Mouse (Mus musculus): ENCODE measurements at regions not wholly inside any gene's neighbourhood (a gene's known extent, or its start where the extent isn't known, plus 50 kb on each side); places are given as distances from the start of the nearest gene placed in this dataset.

GRCm38 (mm10) chr12:106673232-106673766, 663.3 kb downstream of the Vrk1 start:
- H3K79me2 ChIP-seq (ENCODE audit: control insufficient read depth, insufficient read depth, low read length, poor library complexity) = no peaks in the 10 kb centered on the region
- H3K9me3 ChIP-seq (replicated peaks; ENCODE audit: insufficient read depth, low read length) = no peaks in the 10 kb centered on the region
- TF ChIP-seq GABPA (IDR thresholded peaks at IDR 0.05; ENCODE audit: low read depth, low read length) (no peak), ZKSCAN1 (IDR thresholded peaks at IDR 0.05; ENCODE audit: low read depth, low read length) (no peak)
- no peak overlapping the region for H3K4me3 ChIP-seq (ENCODE audit: control insufficient read depth in 1 of 2, insufficient read depth in 1 of 2, low read depth in 2 of 2, low read length in 2 of 2)
- no peaks in the 10 kb centered on the region for H3K4me1 ChIP-seq (ENCODE audit: control insufficient read depth in 1 of 2, insufficient read depth in 2 of 2, low read length in 2 of 2)
- no peak overlapping the region for H3K9ac ChIP-seq (ENCODE audit: control insufficient read depth, low read depth, low read length, poor library complexity, severe bottlenecking)
- DNase-seq (ENCODE audit: low read depth, low spot score) = no peak
- H3K36me3 ChIP-seq (ENCODE audit: control insufficient read depth in 1 of 2, insufficient read depth in 2 of 2, low read length in 2 of 2) = no peaks in the 10 kb centered on the region
- no peak overlapping the region for H3K27ac ChIP-seq (ENCODE audit: control insufficient read depth, low read depth, low read length)
- no peaks in the 10 kb centered on the region for H3K27me3 ChIP-seq (ENCODE audit: control insufficient read depth in 1 of 2, insufficient read depth in 2 of 2, low read length in 2 of 2)

- H3K4me1 ChIP-seq (ENCODE audit: control insufficient read depth in 1 of 2, insufficient read depth in 2 of 2, low read length in 2 of 2) = no peaks in the 10 kb centered on the region
- TF ChIP-seq ZKSCAN1 (IDR thresholded peaks at IDR 0.05; ENCODE audit: low read depth, low read length) (no peak), USF1 (IDR thresholded peaks at IDR 0.05; ENCODE audit: low read depth, low read length) (no peak), SMC3 (IDR thresholded peaks at IDR 0.05; ENCODE audit: low read depth, low read length) (no peak), TBP (IDR thresholded peaks at IDR 0.05; ENCODE audit: low read depth, low read length) (no peak), ELF1 (IDR thresholded peaks at IDR 0.05; ENCODE audit: low read depth, low read length) (no peak), CHD1 (IDR thresholded peaks at IDR 0.05; ENCODE audit: low read depth, low read length) (no peak), ZC3H11A (IDR thresholded peaks at IDR 0.05; ENCODE audit: low read depth, low read length) (no peak), RCOR1 (IDR thresholded peaks at IDR 0.05; ENCODE audit: low read depth, low read length) (no peak), BHLHE40 (IDR thresholded peaks at IDR 0.05; ENCODE audit: borderline replicate concordance, low read depth, low read length) (no peak), ZNF384 (IDR thresholded peaks at IDR 0.05; ENCODE audit: low read depth, low read length) (no peak), POLR2AphosphoS5 (IDR thresholded peaks at IDR 0.05; ENCODE audit: borderline replicate concordance, low read depth, low read length) (no peak), MEF2A (IDR thresholded peaks at IDR 0.05; ENCODE audit: extremely low read depth, insufficient replicate concordance, low read depth, low read length, poor library complexity, severe bottlenecking) (no peak), MYC (IDR thresholded peaks at IDR 0.05; ENCODE audit: low read depth, low read length) (no peak), EP300 (IDR thresholded peaks at IDR 0.05; ENCODE audit: low read depth in 1 of 2, low read length in 2 of 2) (no peak), ZMIZ1 (IDR thresholded peaks at IDR 0.05; ENCODE audit: low read depth, low read length) (no peak)
- no peaks in the 10 kb centered on the region for H3K79me2 ChIP-seq (ENCODE audit: control insufficient read depth, insufficient read depth, low read length, poor library complexity)
- H3K9me3 ChIP-seq (replicated peaks; ENCODE audit: insufficient read depth, low read length) = no peaks in the 10 kb centered on the region
- no peak overlapping the region for H3K4me3 ChIP-seq (ENCODE audit: control insufficient read depth in 1 of 2, insufficient read depth in 1 of 2, low read depth in 2 of 2, low read length in 2 of 2)
- H3K27me3 ChIP-seq (ENCODE audit: control insufficient read depth in 1 of 2, insufficient read depth in 2 of 2, low read length in 2 of 2) = no peaks in the 10 kb centered on the region
- H3K9ac ChIP-seq (ENCODE audit: control insufficient read depth, low read depth, low read length, poor library complexity, severe bottlenecking) = no peak overlapping the region
- no peak for DNase-seq (ENCODE audit: low read depth, low spot score)
- H3K27ac ChIP-seq (ENCODE audit: control insufficient read depth, low read depth, low read length) = no peak overlapping the region
- H3K36me3 ChIP-seq (ENCODE audit: control insufficient read depth in 1 of 2, insufficient read depth in 2 of 2, low read length in 2 of 2) = no peaks in the 10 kb centered on the region
Measured at GRCm38 (mm10) chr12:106674741-106675140, 664.7 kb downstream of the Vrk1 start.
